Mouse (Mus musculus) CH12.LX (cell line): ENCODE data around the gene Tnfrsf9. TPM values are rescaled to one million over a fixed set of nuclear protein-coding genes. Genes with fewer than 3 reads are reported as not detected.

Experiments
- DNase-seq: peaks from one replicate; pipeline ENCODE4 v3.0.0-alpha.2; 2013; ENCODE audit errors: extremely low read depth
- H3K27ac ChIP-seq: 2 replicates; pipeline ENCODE4 v1.5.1; 2012; ENCODE audit warnings: low read depth, mild to moderate bottlenecking, control low read depth, moderate library complexity; ENCODE audit not compliant: insufficient read depth
- H3K27me3 ChIP-seq: replicated peaks from 2 replicates; pipeline ENCODE3; 2012; ENCODE audit warnings: inconsistent platforms
- H3K36me3 ChIP-seq, 2 experiments: replicated peaks in 1 of 2; 2 replicates each; pipeline versions ENCODE3 to v1.6.1; 2012; ENCODE audit warnings: inconsistent platforms in 1 of 2, low read length in 1 of 2, mild to moderate bottlenecking in 1 of 2, mixed read lengths in 1 of 2, moderate library complexity in 1 of 2; ENCODE audit not compliant: control insufficient read depth in 1 of 2, insufficient read depth in 1 of 2
- H3K4me1 ChIP-seq, 2 experiments: 2 replicates each; pipeline ENCODE4 v1.6.1; 2012; ENCODE audit warnings: inconsistent platforms in 1 of 2, moderate library complexity in 1 of 2; ENCODE audit not compliant: insufficient read depth in 2 of 2, control insufficient read depth in 1 of 2
- H3K4me2 ChIP-seq: 2 replicates; pipeline ENCODE4 v1.6.1; 2012; ENCODE audit warnings: low read depth, mild to moderate bottlenecking, control low read depth; ENCODE audit not compliant: poor library complexity, insufficient read depth, severe bottlenecking
- H3K4me3 ChIP-seq, 3 experiments: fragments of 150-350 bp in 1 of 3; sonication (generic) in 1 of 3; replicated peaks in 1 of 3; 2 replicates each; pipeline versions ENCODE3 to v1.5.1; 2011 to 2012; ENCODE audit warnings: low read depth in 2 of 3, low read length in 2 of 3, mild to moderate bottlenecking in 2 of 3, moderate library complexity in 2 of 3, control low read depth in 1 of 3, improper control_type of control experiment in 1 of 3, inconsistent platforms in 1 of 3, mixed read lengths in 1 of 3; ENCODE audit not compliant: poor library complexity in 1 of 3
- H3K79me2 ChIP-seq: replicated peaks from 2 replicates; pipeline ENCODE4 v1.6.1; 2012; ENCODE audit warnings: mild to moderate bottlenecking, moderate library complexity; ENCODE audit not compliant: control insufficient read depth, poor library complexity, insufficient read depth, severe bottlenecking; ENCODE audit errors: extremely low read depth
- H3K9ac ChIP-seq: 2 replicates; pipeline ENCODE4 v1.6.1; 2012; ENCODE audit warnings: low read depth, mild to moderate bottlenecking, control low read depth, moderate library complexity; ENCODE audit not compliant: insufficient read depth
- H3K9me3 ChIP-seq: replicated peaks from 2 replicates; pipeline ENCODE3; 2012; ENCODE audit warnings: low read length, inconsistent platforms, mixed read lengths
- BHLHE40 ChIP-seq: IDR thresholded peaks from 2 replicates; pipeline ENCODE4 v1.6.1; 2011; ENCODE audit warnings: mild to moderate bottlenecking, low read depth, low read length, improper control_type of control experiment
- CHD1 ChIP-seq: IDR thresholded peaks from 2 replicates; pipeline ENCODE4 v1.6.1; 2012; ENCODE audit warnings: low read depth, low read length, improper control_type of control experiment, inconsistent platforms
- CTCF ChIP-seq, 2 experiments: IDR thresholded peaks in 1 of 2; conservative IDR thresholded peaks in 1 of 2; 2 replicates each; pipeline ENCODE4 v1.5.1; 2011 to 2012; ENCODE audit warnings: low read depth in 2 of 2, low read length in 2 of 2, improper control_type of control experiment in 1 of 2, inconsistent platforms in 1 of 2, mild to moderate bottlenecking in 1 of 2, moderate library complexity in 1 of 2
- E2F4 ChIP-seq: IDR thresholded peaks from 2 replicates; pipeline ENCODE4 v1.6.1; 2011; ENCODE audit warnings: low read depth, low read length, improper control_type of control experiment; ENCODE audit not compliant: insufficient replicate concordance
- ELF1 ChIP-seq: IDR thresholded peaks from 2 replicates; pipeline ENCODE4 v1.6.1; 2014; ENCODE audit warnings: low read depth, mild to moderate bottlenecking, inconsistent platforms, low read length, improper control_type of control experiment
- ETS1 ChIP-seq: conservative IDR thresholded peaks from 2 replicates; pipeline ENCODE4 v1.6.1; 2012; ENCODE audit warnings: low read depth, mild to moderate bottlenecking, inconsistent platforms, low read length, improper control_type of control experiment, moderate library complexity
- HCFC1 ChIP-seq: IDR thresholded peaks from 2 replicates; pipeline ENCODE4 v1.6.1; 2012; ENCODE audit warnings: low read depth, mild to moderate bottlenecking, inconsistent platforms, low read length, improper control_type of control experiment
- IRF4 ChIP-seq: IDR thresholded peaks from 2 replicates; pipeline ENCODE4 v1.6.1; 2014; ENCODE audit warnings: low read depth, mild to moderate bottlenecking, inconsistent platforms, low read length, improper control_type of control experiment
- KAT2A ChIP-seq: IDR thresholded peaks from 2 replicates; pipeline ENCODE4 v1.6.1; 2012; ENCODE audit warnings: low read length, improper control_type of control experiment, inconsistent platforms; ENCODE audit not compliant: insufficient replicate concordance
- MAZ ChIP-seq: IDR thresholded peaks from 2 replicates; pipeline ENCODE4 v1.6.1; 2012; ENCODE audit warnings: low read depth, mild to moderate bottlenecking, inconsistent platforms, low read length, improper control_type of control experiment, moderate library complexity
- MEF2A ChIP-seq: IDR thresholded peaks from 2 replicates; pipeline ENCODE4 v1.6.1; 2014; ENCODE audit warnings: low read depth, mild to moderate bottlenecking, inconsistent platforms, low read length, improper control_type of control experiment, borderline replicate concordance
- MXI1 ChIP-seq: IDR thresholded peaks from 2 replicates; pipeline ENCODE4 v1.6.1; 2011; ENCODE audit warnings: mild to moderate bottlenecking, low read depth, low read length, improper control_type of control experiment
- MYC ChIP-seq: IDR thresholded peaks from 2 replicates; pipeline ENCODE4 v1.6.1; 2011; ENCODE audit warnings: low read depth, mild to moderate bottlenecking, improper control_type of control experiment, low read length
- POLR2A ChIP-seq: IDR thresholded peaks from 2 replicates; pipeline ENCODE4 v1.6.1; 2011; ENCODE audit warnings: low read depth, mild to moderate bottlenecking, improper control_type of control experiment, low read length
- RAD21 ChIP-seq: IDR thresholded peaks from 2 replicates; pipeline ENCODE4 v1.6.1; 2011; ENCODE audit warnings: low read depth, mild to moderate bottlenecking, low read length, improper control_type of control experiment, moderate library complexity
- RCOR1 ChIP-seq: conservative IDR thresholded peaks from 2 replicates; pipeline ENCODE4 v1.6.1; 2012; ENCODE audit warnings: low read depth, mild to moderate bottlenecking, inconsistent platforms, low read length, improper control_type of control experiment
- SIN3A ChIP-seq: IDR thresholded peaks from 2 replicates; pipeline ENCODE4 v1.6.1; 2012; ENCODE audit warnings: low read length, improper control_type of control experiment, inconsistent platforms
- TCF12 ChIP-seq: IDR thresholded peaks from 2 replicates; pipeline ENCODE4 v1.6.1; 2014; ENCODE audit warnings: low read depth, mild to moderate bottlenecking, inconsistent platforms, low read length, improper control_type of control experiment
- USF1 ChIP-seq: IDR thresholded peaks from 2 replicates; pipeline ENCODE4 v1.6.1; 2014; ENCODE audit warnings: low read depth, mild to moderate bottlenecking, inconsistent platforms, low read length, improper control_type of control experiment
- ZC3H11A ChIP-seq: IDR thresholded peaks from 2 replicates; pipeline ENCODE4 v1.6.1; 2012; ENCODE audit warnings: low read depth, mild to moderate bottlenecking, inconsistent platforms, low read length, improper control_type of control experiment
- ZKSCAN1 ChIP-seq: IDR thresholded peaks from 2 replicates; pipeline ENCODE4 v1.6.1; 2012; ENCODE audit warnings: low read depth, inconsistent platforms, low read length, improper control_type of control experiment, borderline replicate concordance
- ZMIZ1 ChIP-seq: IDR thresholded peaks from 2 replicates; pipeline ENCODE4 v1.6.1; 2012; ENCODE audit warnings: low read depth, mild to moderate bottlenecking, inconsistent platforms, low read length, improper control_type of control experiment
- dilution Hi-C: fragments of 300-500 bp; cut with MboI; formaldehyde crosslinking; loops from 2 replicates; pipeline ENCODE4 v1.14.3; 2020; ENCODE audit warnings: low sequenced_read_pairs; ENCODE audit not compliant: extremely low pct_unique_long_range_greater_than_20kb, extremely low pct_ligation_motif_present
- in situ Hi-C: fragments of 300-500 bp; cut with MboI; formaldehyde crosslinking; loops from 3 replicates; pipeline ENCODE4 v1.14.3; 2019; ENCODE audit warnings: low sequenced_read_pairs, low pct_ligation_motif_present, low pct_unique_long_range_greater_than_20kb, mixed read lengths
- polyA plus RNA-seq: library from polyadenylated mRNA; unstranded; fragments of >175 nt; gene quantifications from 2 replicates; pipeline ENCODE4 v1.2.1, GENCODE M21; 2012; ENCODE audit warnings: low read depth; ENCODE audit not compliant: insufficient read length
- total RNA-seq, 2 experiments: library from RNA; depleted of rRNA; stranded (reverse); fragments of 300-350 nt in 1 of 2; fragments of >200 nt in 1 of 2; gene quantifications; 2 replicates each; pipeline ENCODE4 v1.2.3; 2012 to 2014

The Tnfrsf9 gene
- total and polyA plus RNA-seq, 3 experiments: 2.2 to 3.1 (median 2.9) TPM

GRCm38 (mm10) chr4:150968956-150969355 lies 54.6 kb downstream of the Tnfrsf9 start:
- H3K27me3 ChIP-seq: no peaks in the 10 kb centered on the region
- H3K9ac ChIP-seq: no peak overlapping the region
- H3K4me1 ChIP-seq: peaks cover 0 to 14% of the 10 kb centered on the region in 2 experiments; a peak in 2 of 4 replicates
- dilution Hi-C loops (no loop called here), in situ Hi-C loops (loop anchor here (5.0 to 10.0 kb wide), 3 partner anchors 38 to 173 kb away; no protein-coding TSS in a partner anchor)
- H3K79me2 ChIP-seq: no peaks in the 10 kb centered on the region
- H3K9me3 ChIP-seq: peaks cover 1% of the 10 kb centered on the region
- no peak overlapping the region for H3K27ac ChIP-seq
- H3K36me3 ChIP-seq: no peaks in the 10 kb centered on the region
- no peak overlapping the region for H3K4me2 ChIP-seq
- TF ChIP-seq SIN3A: no peak
- TF ChIP-seq ZC3H11A: no peak
- no peak for TF ChIP-seq ZKSCAN1
- DNase-seq: no peak
- no peak overlapping the region for H3K4me3 ChIP-seq

DNA sequence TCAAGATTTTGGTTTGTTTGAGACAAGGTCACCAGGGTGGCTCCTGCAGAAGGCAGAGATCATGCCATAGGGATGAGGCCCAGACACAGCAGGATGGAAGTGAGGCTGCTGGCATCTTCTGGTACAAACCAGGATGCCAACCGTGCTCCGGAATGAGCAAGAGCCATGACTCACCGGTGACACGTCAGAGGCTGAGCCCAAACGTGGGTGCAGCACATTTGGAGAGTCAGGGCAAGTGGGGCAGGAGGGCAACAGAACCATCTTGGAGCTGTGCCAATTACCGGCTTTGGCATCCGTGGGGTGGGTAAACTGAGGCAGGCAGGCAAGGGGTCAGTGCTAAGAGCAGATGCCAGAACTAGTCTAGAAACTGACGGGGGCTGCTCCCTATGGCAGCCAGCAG lies 58.9 kb downstream of the Tnfrsf9 start:
- no peak for DNase-seq
- dilution Hi-C loops: no loop called here
- no peak overlapping the region for H3K9ac ChIP-seq

DNA sequence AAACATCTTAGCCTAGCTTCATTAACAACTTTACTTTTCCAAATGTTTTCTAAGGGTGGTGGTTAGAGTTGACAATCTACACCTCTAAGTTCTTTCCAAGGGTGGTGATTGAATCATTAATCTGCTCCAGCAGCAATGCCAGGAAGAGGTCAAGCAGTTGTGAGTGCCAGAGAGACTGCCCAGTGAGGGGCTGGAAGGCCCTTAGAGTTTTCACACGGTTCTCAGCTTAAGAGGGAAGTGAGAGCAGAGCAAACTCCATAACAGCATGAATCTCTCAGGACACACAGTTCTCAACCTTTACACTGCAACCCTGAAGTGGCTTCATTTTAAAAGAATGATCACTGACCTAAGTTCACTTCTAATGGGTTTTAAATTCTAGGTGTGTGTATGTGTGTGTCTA lies 60.8 kb downstream of the Tnfrsf9 start:
- in situ Hi-C loops: no loop called here

More for the DNA sequence above, 58.9 kb downstream of the Tnfrsf9 start:
- in situ Hi-C loops: no loop called here
- Histone ChIP-seq H3K79me2 (no peaks in the 10 kb centered on the region), H3K36me3 (no peaks in the 10 kb centered on the region), H3K27ac (no peak overlapping the region), H3K4me3 (no peak overlapping the region), H3K4me2 (no peak overlapping the region), H3K27me3 (no peaks in the 10 kb centered on the region), H3K9me3 (peaks cover 1% of the 10 kb centered on the region), H3K4me1 (peaks cover 0 to 3% of the 10 kb centered on the region in 2 experiments; a peak in 1 of 4 replicates)
- TF ChIP-seq MYC (no peak), ZMIZ1 (no peak), HCFC1 (no peak), USF1 (no peak), ETS1 (no peak), BHLHE40 (no peak), KAT2A (no peak), CHD1 (no peak), POLR2A (no peak), IRF4 (no peak), SIN3A (no peak), TCF12 (no peak), MAZ (no peak), RCOR1 (no peak), ZC3H11A (no peak), MEF2A (no peak), RAD21 (no peak), ELF1 (no peak)

More for the DNA sequence above, 60.8 kb downstream of the Tnfrsf9 start:
- Histone ChIP-seq H3K27me3 (no peaks in the 10 kb centered on the region), H3K9ac (no peak overlapping the region), H3K4me3 (no peak overlapping the region), H3K79me2 (no peaks in the 10 kb centered on the region), H3K9me3 (no peaks in the 10 kb centered on the region), H3K4me1 (peaks cover 8 to 15% of the 10 kb centered on the region in 2 experiments), H3K36me3 (no peaks in the 10 kb centered on the region), H3K4me2 (no peak overlapping the region), H3K27ac (no peak overlapping the region)
- TF ChIP-seq MXI1 (no peak), IRF4 (0 out of 2 replicates have a peak, but pooled peaks have one; percentile 13), ZC3H11A (no peak), E2F4 (no peak), CTCF (conservative IDR thresholded peaks at IDR 0.05 in 1 of 2, IDR thresholded peaks at IDR 0.05 in 1 of 2; ENCODE audit: low read depth in 2 of 2, low read length in 2 of 2) (no peak), KAT2A (no peak)
- no peak for DNase-seq
- dilution Hi-C loops: no loop called here
